Mouse (Mus musculus): ENCODE results near the gene Pglyrp2. TPM values are rescaled to one million over a fixed set of nuclear protein-coding genes. Genes with fewer than 3 reads are reported as not detected.
A peak's percentile ranks its signal among the peaks of the same experiment; 100 is the strongest.

Pglyrp2 gene
- polyA plus RNA-seq, 1 experiment from 2014 or later, result not detected

DNA sequence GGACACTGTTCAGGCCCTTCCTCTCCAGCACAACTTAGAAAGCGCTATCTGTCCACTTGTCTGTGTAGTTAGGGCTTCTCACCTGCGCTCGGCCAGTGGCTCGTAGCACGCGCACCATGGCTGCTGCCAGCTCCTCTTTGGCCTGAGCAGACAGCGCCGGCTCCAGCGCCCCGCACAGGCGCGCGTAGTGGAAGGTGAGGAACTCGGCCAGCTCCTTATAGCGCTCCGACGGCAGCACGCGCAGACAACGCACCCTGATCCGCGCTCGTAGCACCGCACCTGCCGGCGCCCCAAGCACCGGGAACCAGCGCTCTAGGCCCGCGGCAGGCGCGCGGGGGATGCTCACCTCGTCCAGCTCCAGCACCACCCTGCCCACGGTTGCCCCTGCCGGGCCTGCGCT, 27.7 kb downstream of the Pglyrp2 start:
- WGBS, result 5% methylated on average over 37 of the region's 37 CpGs
- Histone ChIP-seq H3K27ac (ENCODE audit: low read length) (no peak overlapping the region), H3K27me3 (ENCODE audit: control insufficient read depth, insufficient read depth, low read length) (peaks cover 64% of the 10 kb centered on the region), H3K4me3 (ENCODE audit: low read depth, low read length) (peak overlapping the region; percentile 15; the same call in 1 of the 2 replicates), H3K4me2 (replicated peaks; ENCODE audit: low read depth, low read length) (peak overlapping the region; percentile 39), H3K9ac (replicated peaks; ENCODE audit: low read depth, low read length) (no peak overlapping the region), H3K4me1 (ENCODE audit: control insufficient read depth, insufficient read depth, low read length) (no peaks in the 10 kb centered on the region), H3K36me3 (ENCODE audit: control insufficient read depth, insufficient read depth, low read length) (no peaks in the 10 kb centered on the region), H3K9me3 (ENCODE audit: control insufficient read depth, low read depth, low read length) (no peaks in the 10 kb centered on the region)
- ATAC-seq (ENCODE audit: insufficient number of reproducible peaks, insufficient read depth, low FRiP score, low read depth), result no peak

- peaks cover 66% of the 10 kb centered on the region for H3K27me3 ChIP-seq (ENCODE audit: control insufficient read depth, insufficient read depth, low read length)
- H3K9ac ChIP-seq (replicated peaks; ENCODE audit: low read depth, low read length), result no peak overlapping the region
- WGBS, result 89% methylated on average over 10 of the region's 10 CpGs
Observed at GRCm38 (mm10) chr17:32393944-32394343, 30.0 kb downstream of the Pglyrp2 start.

GRCm38 (mm10) chr17:32389101-32389659, 34.8 kb downstream of the Pglyrp2 start, which contains the start of gene Wiz:
Gene Wiz (minus strand): TSS chr17:32389439.
- Histone ChIP-seq H3K9ac (replicated peaks; ENCODE audit: low read depth, low read length) (peak within 1 kb of the TSS; percentile 50), H3K4me2 (replicated peaks; ENCODE audit: low read depth, low read length) (peak within 1 kb of the TSS; percentile 64), H3K9me3 (ENCODE audit: control insufficient read depth, low read depth, low read length) (no peaks in the 10 kb centered on the region), H3K4me3 (ENCODE audit: low read depth, low read length) (peak within 1 kb of the TSS; percentile 78), H3K27me3 (ENCODE audit: control insufficient read depth, insufficient read depth, low read length) (peaks cover 22% of the 10 kb centered on the region), H3K4me1 (ENCODE audit: control insufficient read depth, insufficient read depth, low read length) (no peaks in the 10 kb centered on the region), H3K27ac (ENCODE audit: low read length) (peak within 1 kb of the TSS; percentile 77), H3K36me3 (ENCODE audit: control insufficient read depth, insufficient read depth, low read length) (peaks cover 4% of the 10 kb centered on the region; the same call in 1 of the 2 replicates)
- ATAC-seq (ENCODE audit: insufficient number of reproducible peaks, insufficient read depth, low FRiP score, low read depth), result peak; percentile 87
- under 1% methylated on average over 23 of the region's 44 CpGs for WGBS

More at GRCm38 (mm10) chr17:32393944-32394343, 30.0 kb downstream of the Pglyrp2 start:
- Histone ChIP-seq H3K4me2 (replicated peaks; ENCODE audit: low read depth, low read length) (no peak overlapping the region), H3K27ac (ENCODE audit: low read length) (no peak overlapping the region), H3K9me3 (ENCODE audit: control insufficient read depth, low read depth, low read length) (no peaks in the 10 kb centered on the region), H3K4me1 (ENCODE audit: control insufficient read depth, insufficient read depth, low read length) (no peaks in the 10 kb centered on the region), H3K36me3 (ENCODE audit: control insufficient read depth, insufficient read depth, low read length) (no peaks in the 10 kb centered on the region), H3K4me3 (ENCODE audit: low read depth, low read length) (no peak overlapping the region)
- ATAC-seq (ENCODE audit: insufficient number of reproducible peaks, insufficient read depth, low FRiP score, low read depth), result no peak

- Histone ChIP-seq H3K4me3 (ENCODE audit: low read depth, low read length) (peak overlapping the region; percentile 78), H3K9ac (replicated peaks; ENCODE audit: low read depth, low read length) (peak overlapping the region; percentile 50), H3K4me2 (replicated peaks; ENCODE audit: low read depth, low read length) (peak overlapping the region; percentile 64), H3K36me3 (ENCODE audit: control insufficient read depth, insufficient read depth, low read length) (peaks cover 10% of the 10 kb centered on the region; the same call in 1 of the 2 replicates), H3K4me1 (ENCODE audit: control insufficient read depth, insufficient read depth, low read length) (no peaks in the 10 kb centered on the region), H3K27me3 (ENCODE audit: control insufficient read depth, insufficient read depth, low read length) (peaks cover 19% of the 10 kb centered on the region), H3K9me3 (ENCODE audit: control insufficient read depth, low read depth, low read length) (no peaks in the 10 kb centered on the region), H3K27ac (ENCODE audit: low read length) (0 out of 2 replicates have a peak overlapping the region, but pooled peaks have one; percentile 22)
- peak; percentile 64 for ATAC-seq (ENCODE audit: insufficient number of reproducible peaks, insufficient read depth, low FRiP score, low read depth)
- WGBS, result 1% methylated on average over 39 of the region's 39 CpGs
Observed at GRCm38 (mm10) chr17:32388370-32389100, 35.4 kb downstream of the Pglyrp2 start.

GRCm38 (mm10) chr17:32387986-32388369, 36.0 kb downstream of the Pglyrp2 start:
- Histone ChIP-seq H3K27ac (ENCODE audit: low read length) (no peak overlapping the region), H3K27me3 (ENCODE audit: control insufficient read depth, insufficient read depth, low read length) (peaks cover 14% of the 10 kb centered on the region), H3K4me1 (ENCODE audit: control insufficient read depth, insufficient read depth, low read length) (no peaks in the 10 kb centered on the region), H3K4me3 (ENCODE audit: low read depth, low read length) (peak overlapping the region; percentile 78), H3K36me3 (ENCODE audit: control insufficient read depth, insufficient read depth, low read length) (peaks cover 11% of the 10 kb centered on the region; the same call in 1 of the 2 replicates), H3K4me2 (replicated peaks; ENCODE audit: low read depth, low read length) (peak overlapping the region; percentile 64), H3K9me3 (ENCODE audit: control insufficient read depth, low read depth, low read length) (no peaks in the 10 kb centered on the region), H3K9ac (replicated peaks; ENCODE audit: low read depth, low read length) (no peak overlapping the region; the same call in 1 of the 2 replicates)
- WGBS, result 25% methylated on average over 7 of the region's 7 CpGs
- ATAC-seq (ENCODE audit: insufficient number of reproducible peaks, insufficient read depth, low FRiP score, low read depth), result no peak

GRCm38 (mm10) chr17:32386659-32387432, 37.1 kb downstream of the Pglyrp2 start:
- Histone ChIP-seq H3K27ac (ENCODE audit: low read length) (no peak overlapping the region), H3K36me3 (ENCODE audit: control insufficient read depth, insufficient read depth, low read length) (peaks cover 13% of the 10 kb centered on the region; the same call in 1 of the 2 replicates), H3K4me2 (replicated peaks; ENCODE audit: low read depth, low read length) (no peak overlapping the region), H3K4me3 (ENCODE audit: low read depth, low read length) (no peak overlapping the region), H3K9me3 (ENCODE audit: control insufficient read depth, low read depth, low read length) (no peaks in the 10 kb centered on the region), H3K9ac (replicated peaks; ENCODE audit: low read depth, low read length) (no peak overlapping the region), H3K27me3 (ENCODE audit: control insufficient read depth, insufficient read depth, low read length) (peaks cover 9% of the 10 kb centered on the region; the same call in 1 of the 2 replicates), H3K4me1 (ENCODE audit: control insufficient read depth, insufficient read depth, low read length) (no peaks in the 10 kb centered on the region)
- ATAC-seq (ENCODE audit: insufficient number of reproducible peaks, insufficient read depth, low FRiP score, low read depth), result no peak
- 72% methylated on average over 9 of the region's 9 CpGs for WGBS

DNA sequence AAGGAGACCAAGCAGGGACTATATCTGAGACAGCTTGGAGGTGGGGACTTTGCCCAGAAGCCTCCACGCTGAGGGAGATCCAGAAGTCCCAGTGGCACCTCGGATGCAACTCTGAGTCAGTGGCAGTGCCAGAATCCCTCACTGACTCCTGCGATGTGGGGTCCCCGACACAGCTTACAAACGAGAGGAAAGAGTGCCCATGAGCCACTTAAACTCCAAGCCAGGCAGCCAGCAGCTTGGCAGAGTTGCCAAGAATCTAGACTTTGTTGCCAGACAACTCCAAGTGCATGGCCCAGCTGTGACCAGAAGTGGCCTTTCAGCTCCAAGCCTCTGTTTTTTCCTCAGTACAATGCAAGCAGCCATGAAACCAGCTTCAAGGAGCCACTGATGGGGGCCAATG, 40.3 kb downstream of the Pglyrp2 start:
- H3K27ac ChIP-seq (ENCODE audit: low read length), result no peak overlapping the region
- peaks cover 18% of the 10 kb centered on the region; the same call in 1 of the 2 replicates for H3K36me3 ChIP-seq (ENCODE audit: control insufficient read depth, insufficient read depth, low read length)
- no peak overlapping the region for H3K4me2 ChIP-seq (replicated peaks; ENCODE audit: low read depth, low read length)
- H3K9me3 ChIP-seq (ENCODE audit: control insufficient read depth, low read depth, low read length), result no peaks in the 10 kb centered on the region
- H3K4me1 ChIP-seq (ENCODE audit: control insufficient read depth, insufficient read depth, low read length), result no peaks in the 10 kb centered on the region
- 94% methylated on average over 5 of the region's 5 CpGs for WGBS
- no peaks in the 10 kb centered on the region for H3K27me3 ChIP-seq (ENCODE audit: control insufficient read depth, insufficient read depth, low read length)
- H3K9ac ChIP-seq (replicated peaks; ENCODE audit: low read depth, low read length), result no peak overlapping the region
- no peak for ATAC-seq (ENCODE audit: insufficient number of reproducible peaks, insufficient read depth, low FRiP score, low read depth)
- H3K4me3 ChIP-seq (ENCODE audit: low read depth, low read length), result no peak overlapping the region

DNA sequence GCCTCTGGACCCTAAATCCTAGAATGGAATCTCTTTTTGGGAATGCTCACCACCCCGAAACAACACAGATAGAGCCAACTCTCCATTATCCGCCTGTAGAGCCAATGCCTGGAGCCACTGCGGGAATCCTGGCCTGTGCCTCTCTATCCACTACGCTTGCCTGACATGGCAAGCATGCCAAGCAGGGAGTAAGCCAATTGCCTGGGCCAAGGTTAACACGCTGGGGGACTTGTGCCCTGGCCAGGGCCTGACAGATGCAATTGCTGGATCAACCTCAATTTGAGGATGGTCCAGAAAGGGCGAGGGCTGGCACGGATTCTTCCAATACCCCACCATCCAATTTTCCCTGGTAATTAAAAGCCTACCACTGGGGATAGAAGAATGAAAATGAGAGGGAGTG, 41.4 kb downstream of the Pglyrp2 start:
- Histone ChIP-seq H3K4me2 (replicated peaks; ENCODE audit: low read depth, low read length) (no peak overlapping the region), H3K9ac (replicated peaks; ENCODE audit: low read depth, low read length) (no peak overlapping the region), H3K4me3 (ENCODE audit: low read depth, low read length) (no peak overlapping the region), H3K4me1 (ENCODE audit: control insufficient read depth, insufficient read depth, low read length) (no peaks in the 10 kb centered on the region), H3K27me3 (ENCODE audit: control insufficient read depth, insufficient read depth, low read length) (no peaks in the 10 kb centered on the region), H3K9me3 (ENCODE audit: control insufficient read depth, low read depth, low read length) (no peaks in the 10 kb centered on the region), H3K27ac (ENCODE audit: low read length) (no peak overlapping the region), H3K36me3 (ENCODE audit: control insufficient read depth, insufficient read depth, low read length) (peaks cover 25% of the 10 kb centered on the region)
- 93% methylated on average over 7 of the region's 7 CpGs for WGBS
- no peak for ATAC-seq (ENCODE audit: insufficient number of reproducible peaks, insufficient read depth, low FRiP score, low read depth)
